Mouse (Mus musculus): Measurements from ENCODE around the gene Pla2g4d.
A peak's percentile ranks its signal among the peaks of the same experiment; 100 is the strongest.

Gene Pla2g4d

DNA sequence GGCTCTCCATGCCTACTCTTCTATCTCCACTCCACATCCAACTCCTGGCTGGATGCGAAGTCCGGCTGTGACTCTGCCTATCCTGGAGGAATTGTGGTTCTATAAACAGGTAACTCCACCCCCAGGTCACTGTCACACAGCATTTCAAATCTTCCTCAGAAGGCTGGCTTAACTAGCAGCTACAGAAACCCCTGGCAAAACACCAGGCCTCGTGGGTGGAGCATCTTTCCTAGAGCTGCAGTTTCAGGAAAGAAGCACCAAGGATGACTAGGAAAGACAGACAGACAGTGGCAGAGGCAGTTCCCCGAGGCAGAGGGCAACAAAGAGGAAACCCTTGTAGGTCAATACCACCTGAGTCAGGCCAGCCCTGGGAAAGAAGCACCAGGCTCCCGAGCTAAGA lies at the start of gene Pla2g4d:
Gene Pla2g4d, minus strand, starts transcription at position 203 of the 400 bp plus-strand sequence.
- DNase-seq (ENCODE audit: low spot score), result no peak

DNA sequence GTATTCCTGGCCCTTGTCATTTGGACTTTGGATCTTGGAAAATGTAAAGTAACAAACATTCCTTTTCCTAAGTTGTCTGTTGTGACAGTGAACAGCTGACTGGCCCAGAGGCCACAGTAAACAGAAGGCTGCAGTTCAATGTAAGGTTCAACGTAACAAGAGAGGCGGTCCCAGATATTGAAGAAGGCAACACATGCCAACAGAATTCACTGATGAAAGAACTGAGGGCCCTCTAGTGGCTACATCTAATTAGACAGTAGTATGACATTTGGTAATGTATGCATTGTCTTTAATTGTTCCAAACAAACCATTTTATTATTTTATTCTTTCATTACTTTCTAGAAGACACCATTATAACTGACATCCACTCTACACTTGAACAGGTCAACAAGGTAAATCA lies 48.9 kb upstream of the Pla2g4d start:
- DNase-seq (ENCODE audit: low spot score), result no peak

DNA sequence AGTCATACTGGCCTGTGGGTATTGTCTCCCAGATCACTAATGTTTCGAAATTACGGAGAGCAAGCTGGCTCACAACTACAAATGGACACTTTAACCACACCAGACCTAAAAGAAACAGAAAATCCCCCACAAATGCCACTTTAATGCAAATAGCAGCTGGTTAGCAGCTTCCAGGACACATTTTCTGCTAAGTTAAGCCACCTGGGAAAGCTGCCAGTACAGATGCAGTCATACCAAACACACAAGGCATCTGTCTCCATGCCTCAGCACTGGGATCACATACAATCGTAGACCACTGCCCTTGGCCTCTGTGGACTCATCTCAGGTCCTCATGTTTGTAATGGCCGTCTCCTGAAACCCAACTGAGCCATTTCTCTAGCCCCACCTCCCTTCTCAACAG lies 42.6 kb upstream of the Pla2g4d start:
- DNase-seq (ENCODE audit: low spot score), result peak; percentile 33

DNA sequence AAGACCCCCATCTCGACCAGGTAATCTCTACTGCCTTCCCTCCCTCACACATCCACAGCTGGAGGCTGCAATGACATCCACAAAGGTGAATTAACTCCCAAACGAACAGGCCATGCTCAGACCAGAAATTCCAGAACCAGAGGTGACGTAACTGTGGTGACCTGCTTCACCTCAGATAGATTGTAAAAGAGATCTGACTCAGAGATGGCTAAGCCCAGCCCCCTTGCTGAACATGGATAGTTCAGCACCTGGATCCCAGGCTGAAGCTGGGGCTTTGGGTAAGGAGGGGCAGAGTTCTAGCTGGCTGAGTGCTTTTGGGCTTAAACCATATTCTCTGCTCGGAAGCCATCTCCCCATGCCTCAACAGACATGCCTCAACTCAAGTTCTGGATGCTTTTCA lies 26.1 kb upstream of the Pla2g4d start:
- no peak for DNase-seq (ENCODE audit: low spot score)

DNA sequence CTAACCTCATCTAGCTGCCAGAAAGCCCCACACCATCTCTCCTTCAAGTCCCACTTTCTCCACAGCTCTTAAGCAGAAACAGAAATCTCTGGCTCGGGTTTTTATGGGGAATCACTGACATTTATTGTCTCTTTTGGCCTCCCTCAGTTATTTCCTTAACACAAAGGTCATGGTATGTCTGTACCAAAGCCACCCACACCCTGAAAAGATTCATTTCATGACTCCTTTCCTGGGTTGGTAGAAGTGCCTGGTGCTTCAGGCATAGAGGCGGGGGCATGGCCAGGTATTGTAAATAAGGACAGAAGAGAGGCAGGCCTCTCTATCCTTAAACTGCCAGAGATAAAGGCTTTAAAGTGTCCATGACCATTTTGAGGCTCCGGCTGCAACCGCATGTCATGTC lies 25.5 kb upstream of the Pla2g4d start:
- no peak for DNase-seq (ENCODE audit: low spot score)

DNA sequence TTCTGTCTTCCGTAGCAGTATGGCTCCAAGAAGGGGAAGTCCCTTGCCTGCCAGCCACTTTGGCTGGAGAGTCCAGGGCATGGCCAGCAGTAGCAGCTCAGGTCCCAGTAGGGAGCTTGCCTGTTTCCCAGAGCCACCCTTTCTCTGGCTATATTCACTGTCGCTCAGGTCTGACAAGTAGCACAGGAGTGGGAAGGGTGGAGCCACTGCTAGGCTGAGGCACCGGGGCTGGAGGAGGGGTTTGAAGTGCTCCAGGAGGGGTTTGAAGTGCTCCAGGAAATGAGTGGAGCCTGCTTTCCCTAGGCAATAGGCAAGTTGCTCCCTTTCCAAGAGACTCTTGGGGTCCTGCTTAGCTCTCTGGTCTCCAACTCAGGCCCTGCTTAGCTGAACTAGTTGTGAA lies 25.0 kb upstream of the Pla2g4d start, which contains the start of gene Pla2g4f:
Gene Pla2g4f, minus strand, starts transcription at position 190 of the 400 bp plus-strand sequence.
- DNase-seq (ENCODE audit: low spot score), result no peak

DNA sequence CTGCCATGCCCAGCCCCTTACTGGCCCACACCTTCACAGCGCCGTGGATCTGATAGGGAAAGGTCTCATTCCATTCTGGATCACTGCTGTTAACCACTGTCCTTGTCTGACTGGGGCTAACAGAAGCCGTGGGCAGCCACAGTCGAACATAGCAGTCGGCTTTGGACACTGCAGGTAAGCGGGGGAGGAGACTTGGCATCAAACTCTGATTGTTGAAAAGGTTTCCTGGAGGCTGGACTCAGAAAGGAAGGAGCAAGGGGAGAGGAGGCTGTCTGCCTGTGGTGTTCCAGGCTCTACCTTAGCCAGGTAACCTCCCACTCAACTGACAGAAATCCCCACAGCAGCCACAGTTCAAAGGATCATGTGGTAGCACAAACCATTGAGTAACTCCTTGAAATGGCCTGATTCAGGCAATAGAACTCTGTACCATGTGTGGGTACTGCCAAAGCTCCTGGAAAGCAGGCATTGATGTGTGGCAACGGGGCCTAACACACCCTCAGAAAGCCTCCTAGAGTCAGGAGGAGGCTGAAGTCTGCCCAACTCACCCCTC lies 23.4 kb upstream of the Pla2g4d start:
- DNase-seq (ENCODE audit: low spot score), result no peak

DNA sequence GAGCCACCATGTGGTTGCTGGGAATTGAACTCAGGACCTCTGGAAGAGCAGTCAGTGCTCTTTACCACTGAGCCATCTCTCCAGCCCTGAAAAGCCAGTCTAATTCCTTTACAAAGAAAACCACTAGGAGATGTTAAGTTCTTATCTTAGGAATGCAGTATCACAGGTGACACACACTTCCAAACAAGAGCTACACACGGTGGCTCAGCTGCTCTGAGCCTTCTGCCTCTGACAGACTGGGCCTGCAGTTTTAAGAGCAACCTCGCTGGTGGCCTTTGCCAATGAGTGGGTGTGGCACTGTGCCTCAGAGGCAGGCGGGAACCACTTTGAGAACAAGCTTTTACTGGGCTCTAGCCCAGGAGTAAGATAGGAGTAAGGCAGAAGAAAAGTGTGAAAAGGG lies 15.1 kb upstream of the Pla2g4d start:
- no peak for DNase-seq (ENCODE audit: low spot score)

DNA sequence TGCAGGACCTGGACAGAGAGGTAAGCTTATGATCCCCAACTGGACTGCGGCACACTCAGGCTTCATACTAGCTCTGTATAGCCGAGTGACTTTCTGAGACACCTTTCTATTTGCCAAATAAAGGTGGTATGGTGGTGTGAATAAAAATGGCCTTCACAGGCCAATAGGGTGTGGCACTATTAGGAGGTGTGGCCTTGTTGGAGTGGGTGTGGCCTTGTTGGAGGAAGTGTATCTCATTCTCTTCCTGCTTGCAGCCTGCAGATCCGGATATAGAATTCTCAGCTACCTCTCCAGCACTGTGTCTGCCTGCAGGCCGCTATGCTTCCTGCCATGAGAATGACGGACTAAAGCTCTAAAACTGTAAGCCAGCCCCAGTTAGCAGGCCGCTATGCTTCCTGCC lies 12.1 kb upstream of the Pla2g4d start:
- DNase-seq (ENCODE audit: low spot score), result no peak

DNA sequence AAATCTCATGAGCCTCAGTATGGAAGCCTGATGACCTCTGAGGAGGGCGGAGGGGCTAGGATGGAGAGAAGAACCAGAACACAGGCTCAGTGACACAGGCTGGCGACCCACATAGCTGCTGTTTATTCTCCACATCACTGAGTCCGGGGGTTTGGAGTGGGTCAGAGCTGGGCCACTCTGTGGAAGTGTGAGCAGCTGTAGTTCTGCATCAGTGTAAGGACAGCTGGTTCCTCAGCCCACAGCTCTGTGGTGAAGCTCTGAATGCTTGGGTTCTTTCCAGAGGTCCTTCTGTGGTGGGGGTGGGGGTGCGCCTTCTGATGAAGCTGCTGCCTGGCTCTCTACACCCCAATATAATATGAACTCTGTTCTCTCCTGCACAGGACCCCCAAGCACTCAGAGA lies 10.9 kb upstream of the Pla2g4d start:
- no peak for DNase-seq (ENCODE audit: low spot score)

DNA sequence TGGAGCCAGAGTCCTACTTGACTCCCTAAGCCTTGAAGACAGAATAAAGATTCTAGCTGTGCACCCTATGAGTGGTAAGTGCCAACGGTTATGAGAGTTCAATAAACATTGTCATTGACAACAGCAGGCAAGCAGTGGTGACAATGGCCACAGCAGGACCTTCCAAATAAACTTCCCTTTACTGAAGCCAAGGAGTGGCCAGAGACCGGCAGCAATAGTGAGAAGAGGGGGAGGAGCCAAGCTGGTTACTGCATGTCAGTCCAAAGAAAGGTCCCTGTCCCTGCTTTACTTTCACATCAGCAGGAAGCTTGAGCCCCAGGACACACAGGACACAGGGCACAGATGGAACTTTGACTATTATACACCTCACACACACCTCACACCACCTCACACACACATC lies 7.2 kb upstream of the Pla2g4d start:
- no peak for DNase-seq (ENCODE audit: low spot score)

DNA sequence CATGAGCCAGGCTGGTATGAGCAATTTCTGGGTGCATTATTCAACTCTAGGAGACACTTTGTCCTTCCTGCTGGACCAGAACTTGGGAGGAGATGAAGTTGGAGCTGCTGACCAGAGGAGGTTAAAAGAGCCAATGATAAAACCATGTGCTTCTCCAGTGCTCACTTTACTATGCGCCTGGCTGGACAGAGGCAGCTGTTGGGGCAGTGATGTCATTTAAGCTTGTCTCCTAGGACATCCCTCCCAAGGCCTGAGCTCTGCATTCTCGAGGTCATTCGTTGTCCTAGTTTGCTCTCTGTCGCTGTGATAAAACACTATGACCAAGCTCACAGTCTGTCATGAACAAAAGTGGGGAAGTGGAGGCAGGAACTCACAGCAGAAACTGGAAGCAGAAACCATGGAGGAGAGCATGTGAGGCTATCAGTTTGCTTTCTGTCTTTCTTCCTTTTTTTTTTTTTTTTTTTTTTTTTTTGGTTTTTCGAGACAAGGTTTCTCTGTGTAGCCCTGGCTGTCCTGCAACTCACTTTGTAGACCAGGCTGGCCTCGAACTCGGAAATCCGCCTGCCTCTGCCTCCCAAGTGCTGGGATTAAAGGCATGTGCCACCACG lies 2.6 kb upstream of the Pla2g4d start:
- DNase-seq (ENCODE audit: low spot score), result no peak

DNA sequence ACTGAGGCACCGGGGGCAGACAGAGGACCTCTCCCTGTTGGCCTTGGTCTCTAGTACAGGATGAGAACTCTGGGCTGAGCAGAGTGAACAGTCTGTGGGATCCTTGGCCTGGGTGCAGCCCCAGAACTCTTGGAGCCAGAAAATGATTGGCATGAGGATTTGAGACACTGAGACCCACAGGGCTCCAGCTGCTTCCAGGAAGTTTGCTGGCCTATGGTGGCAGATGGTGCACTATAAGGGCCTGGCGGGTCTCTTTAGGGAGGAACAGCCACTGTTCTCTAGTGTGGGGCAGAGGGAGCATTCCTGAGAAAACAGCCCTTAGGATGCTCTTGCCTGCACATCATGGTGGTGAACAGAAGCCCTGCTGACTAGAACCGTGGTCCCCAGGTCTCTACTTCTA lies 596 bp downstream of the Pla2g4d start:
- no peak for DNase-seq (ENCODE audit: low spot score)

DNA sequence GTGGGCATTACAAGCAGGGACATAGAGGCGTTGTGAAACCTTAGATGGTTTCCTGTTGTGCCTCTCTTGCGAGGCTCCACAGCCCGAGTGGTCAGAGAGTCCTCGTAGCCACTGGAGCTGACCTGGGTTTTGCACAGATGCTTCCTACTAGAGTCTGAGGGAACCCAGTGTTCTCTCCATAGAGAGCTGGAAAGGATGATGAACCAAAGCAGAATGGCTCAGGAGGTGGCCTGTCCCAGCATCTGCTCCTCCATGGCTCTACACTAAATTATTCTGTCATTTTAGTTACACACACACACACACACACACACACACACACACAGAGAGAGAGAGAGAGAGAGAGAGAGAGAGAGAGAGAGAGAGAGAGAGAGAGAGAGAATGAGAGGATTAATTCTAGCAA lies 3.4 kb downstream of the Pla2g4d start:
- no peak for DNase-seq (ENCODE audit: low spot score)

DNA sequence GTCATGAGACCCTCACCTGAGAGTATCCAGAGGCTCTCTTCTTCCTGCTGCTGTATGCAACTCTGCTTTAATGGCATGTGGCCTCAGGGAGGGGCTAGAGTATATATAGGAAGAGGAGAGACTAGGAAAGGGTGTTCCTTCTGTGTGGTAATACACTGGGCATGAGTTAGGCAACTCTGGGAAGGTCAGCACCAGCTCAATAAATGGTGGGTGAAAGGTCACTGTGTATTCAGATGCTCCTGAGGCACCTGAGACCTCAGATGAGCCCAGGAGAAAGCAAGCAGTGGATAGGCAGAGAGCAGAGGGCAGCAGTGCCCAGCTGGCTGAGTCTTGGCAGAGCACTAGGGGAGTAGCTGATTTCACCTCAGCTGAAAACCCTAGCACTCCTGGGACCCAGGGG lies 4.3 kb downstream of the Pla2g4d start:
- no peak for DNase-seq (ENCODE audit: low spot score)

DNA sequence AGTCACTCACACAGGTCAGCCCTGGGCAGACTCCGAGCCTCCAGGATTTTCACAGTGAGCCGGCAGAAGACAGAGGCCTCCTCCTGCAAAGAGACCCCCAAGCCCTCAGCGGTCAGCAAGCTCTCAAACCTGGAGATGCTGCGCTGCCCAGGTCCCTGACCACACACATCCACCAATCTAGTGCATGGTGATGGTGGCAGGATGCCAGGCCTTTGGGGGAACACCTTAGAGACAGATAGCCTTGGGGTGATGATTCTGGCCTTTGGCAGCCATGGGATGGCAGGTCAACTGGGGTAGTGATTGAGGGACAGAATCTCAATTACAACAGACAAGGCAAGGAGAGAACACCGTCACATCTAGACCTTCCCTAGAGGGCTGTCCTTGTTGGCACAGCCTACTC lies 4.9 kb downstream of the Pla2g4d start:
- DNase-seq (ENCODE audit: low spot score), result no peak

DNA sequence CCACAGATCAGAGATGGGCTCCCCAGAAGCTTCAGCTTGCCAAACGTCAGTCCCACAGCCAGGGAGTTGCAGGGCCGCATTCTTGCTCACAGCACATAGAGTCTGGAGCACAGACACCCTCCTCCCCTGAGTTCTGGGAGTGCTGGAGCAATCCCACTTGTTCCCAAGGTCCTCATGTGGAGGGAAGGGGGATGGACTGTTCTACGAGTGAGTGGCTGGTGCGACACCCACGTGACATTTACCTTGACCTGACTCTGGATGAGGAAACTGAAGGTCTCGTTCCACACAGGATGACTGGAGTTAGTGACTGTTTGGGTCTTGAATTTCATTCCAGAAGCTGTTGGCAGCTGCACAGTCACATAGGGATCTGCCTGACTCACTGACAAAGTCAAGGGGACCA lies 5.4 kb downstream of the Pla2g4d start:
- DNase-seq (ENCODE audit: low spot score), result no peak

DNA sequence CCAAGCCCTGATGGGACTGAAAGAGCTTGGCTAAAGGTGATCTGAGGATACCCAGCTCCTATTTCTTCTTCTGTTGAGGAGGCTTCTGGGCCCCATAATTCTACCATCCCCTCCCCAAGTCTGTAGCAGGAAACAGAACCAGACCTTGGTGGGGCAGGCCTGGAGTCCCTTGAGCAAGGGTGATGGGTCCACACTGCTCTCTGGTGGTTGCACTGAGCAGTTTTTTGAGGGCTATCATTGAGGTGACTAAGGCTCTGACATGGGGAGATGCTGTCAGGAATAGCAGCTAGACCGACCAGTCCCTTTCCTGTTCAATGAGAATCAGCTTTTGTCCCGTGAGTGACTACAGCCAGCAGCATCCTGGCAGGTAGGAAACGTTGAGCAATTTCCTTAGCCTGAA lies 7.8 kb downstream of the Pla2g4d start:
- DNase-seq (ENCODE audit: low spot score), result no peak

DNA sequence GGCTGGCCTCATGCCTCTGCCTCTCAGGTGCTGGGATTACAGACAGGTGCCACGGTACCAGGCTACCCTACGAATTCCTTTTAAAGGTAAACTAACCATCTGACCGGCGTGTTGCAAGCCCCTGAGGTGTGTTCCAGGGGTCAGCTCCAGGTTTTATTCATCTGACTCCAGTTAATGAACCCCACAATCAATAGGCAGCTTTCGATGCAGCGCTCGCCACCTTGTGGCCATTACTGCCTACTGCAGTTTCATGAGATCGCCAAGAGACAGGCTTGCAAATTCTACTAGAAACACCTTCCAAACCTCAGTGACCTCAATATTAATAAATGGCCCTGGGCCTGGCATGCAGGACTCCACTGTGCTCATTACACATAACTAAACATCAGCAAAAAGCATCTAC lies 9.0 kb downstream of the Pla2g4d start:
- peak; percentile 48 for DNase-seq (ENCODE audit: low spot score)

DNA sequence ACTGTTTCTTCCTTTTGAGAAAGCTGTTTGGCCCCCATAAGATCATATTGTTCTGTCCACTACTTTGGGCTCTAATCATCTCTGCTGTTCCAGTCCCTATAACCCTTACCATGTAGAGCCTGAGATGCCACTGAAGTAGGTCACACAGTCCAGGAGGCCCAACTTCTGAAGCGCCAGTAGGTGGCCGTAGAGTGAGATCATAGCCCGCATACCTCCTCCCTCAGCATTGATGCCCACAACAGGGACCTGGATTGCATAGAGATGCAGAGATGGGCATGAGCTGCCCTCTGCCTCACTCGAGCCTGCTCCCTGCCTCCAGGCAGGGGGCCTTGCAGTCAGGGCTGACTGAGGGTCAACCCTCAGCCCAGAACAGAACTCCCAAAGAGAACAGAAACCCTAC lies 12.0 kb downstream of the Pla2g4d start:
- no peak for DNase-seq (ENCODE audit: low spot score)

DNA sequence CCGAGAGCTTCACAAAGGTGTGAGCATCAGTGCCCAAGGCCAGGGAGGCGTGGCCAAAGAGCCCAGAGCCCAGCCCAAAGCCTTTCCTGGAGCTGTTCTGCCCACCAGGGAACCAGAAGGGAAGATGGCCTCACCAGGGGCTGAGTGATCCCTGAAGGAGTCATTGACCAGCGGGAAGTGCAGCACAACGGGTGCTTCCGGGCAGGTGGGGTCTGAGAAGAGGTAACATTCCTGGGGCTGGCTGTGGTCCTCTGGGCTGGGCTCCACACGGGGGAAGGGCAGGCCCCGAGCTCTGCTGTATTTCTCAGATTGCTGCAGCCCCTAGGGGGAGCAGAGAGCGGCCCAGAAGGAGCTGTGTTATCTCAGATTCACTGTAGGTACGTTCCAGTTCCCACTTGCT lies 20.4 kb downstream of the Pla2g4d start:
- no peak for DNase-seq (ENCODE audit: low spot score)

DNA sequence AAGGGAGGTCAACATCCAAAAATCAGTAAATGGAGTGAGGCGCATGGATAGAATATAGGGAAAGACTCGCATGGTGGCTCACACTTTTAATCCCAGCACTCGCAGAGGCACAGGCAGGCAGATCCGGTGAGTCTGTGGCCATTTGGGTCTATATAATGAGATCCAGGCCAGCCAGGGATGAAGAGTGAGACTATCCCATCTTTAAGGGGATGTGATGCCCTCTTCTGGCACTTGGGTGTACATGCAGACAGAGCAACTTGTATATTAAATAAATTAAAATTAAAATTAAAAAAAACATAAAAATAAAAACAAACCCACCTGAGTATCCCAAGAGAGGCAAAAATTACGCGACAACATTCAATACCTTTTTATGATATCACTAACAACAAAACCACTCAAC lies 23.5 kb downstream of the Pla2g4d start:
- no peak for DNase-seq (ENCODE audit: low spot score)

DNA sequence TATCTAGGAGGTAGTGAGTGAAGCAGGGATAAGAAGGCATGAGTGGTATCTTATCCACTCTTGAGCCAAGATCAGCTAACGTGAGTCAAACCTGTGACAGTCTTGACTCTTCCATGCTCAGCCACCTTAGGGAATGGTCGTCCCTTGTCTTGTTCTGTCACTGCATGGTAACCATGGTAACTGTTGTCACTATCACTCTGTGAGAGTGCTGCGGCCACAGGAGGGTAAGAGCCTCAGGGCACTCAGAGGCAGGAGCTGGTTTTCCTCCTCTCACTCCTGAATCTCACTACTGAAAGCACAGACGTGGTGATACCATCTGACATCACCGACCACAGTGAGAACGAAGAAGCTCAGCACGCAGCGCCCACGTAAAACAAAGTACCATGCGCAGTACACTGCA lies 24.1 kb downstream of the Pla2g4d start:
- no peak for DNase-seq (ENCODE audit: low spot score)

DNA sequence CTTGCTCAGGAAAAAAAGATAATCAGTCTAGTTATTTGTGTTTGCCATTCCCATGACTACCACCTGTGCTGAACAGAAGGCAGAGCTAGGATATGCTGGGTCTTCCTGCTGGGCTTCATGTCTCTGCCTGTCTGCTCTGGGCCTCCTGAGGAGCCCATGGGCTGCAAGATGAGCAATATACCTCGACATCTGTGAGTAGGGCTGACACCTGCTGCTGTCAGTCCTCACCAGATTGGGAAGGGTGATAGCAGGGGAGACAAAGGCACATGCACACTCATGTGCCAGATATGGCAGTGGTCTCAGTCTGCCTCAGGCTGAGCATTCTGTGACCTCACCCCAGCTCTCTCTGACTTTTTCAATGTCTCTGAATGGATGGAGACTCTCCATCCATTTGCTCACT lies 26.1 kb downstream of the Pla2g4d start:
- no peak for DNase-seq (ENCODE audit: low spot score)

DNA sequence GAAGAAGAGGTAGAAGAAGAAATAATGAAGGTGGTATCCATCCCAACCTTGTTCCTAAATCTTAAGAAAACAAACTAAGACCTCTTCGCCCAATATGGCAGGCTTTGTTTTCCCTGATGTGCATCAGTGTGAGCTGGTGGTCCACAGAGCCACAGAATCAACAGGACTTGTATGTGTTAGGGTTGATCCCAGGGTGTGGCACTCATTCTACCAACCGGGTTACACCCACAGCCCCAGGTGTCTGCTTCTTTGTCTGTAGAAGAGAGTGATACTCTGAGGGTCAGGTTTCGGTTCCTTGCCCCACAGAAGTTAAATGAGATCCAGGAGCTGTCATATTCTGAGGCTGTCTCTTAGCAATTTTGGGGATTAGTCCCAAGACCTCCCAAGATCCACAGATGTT lies 27.7 kb downstream of the Pla2g4d start:
- no peak for DNase-seq (ENCODE audit: low spot score)

All from MN1 (cell line).